Mouse (Mus musculus) CH12.LX (cell line): ENCODE measurements around the gene 1700012B07Rik. TPM values are rescaled to one million over a fixed set of nuclear protein-coding genes. Genes with fewer than 3 reads are reported as not detected.

Experiments
- DNase-seq: peaks from one replicate; pipeline ENCODE4 v3.0.0-alpha.2; 2013; ENCODE audit errors: extremely low read depth
- H3K27ac ChIP-seq: 2 replicates; pipeline ENCODE4 v1.5.1; 2012; ENCODE audit warnings: low read depth, mild to moderate bottlenecking, control low read depth, moderate library complexity; ENCODE audit not compliant: insufficient read depth
- H3K27me3 ChIP-seq: replicated peaks from 2 replicates; pipeline ENCODE3; 2012; ENCODE audit warnings: inconsistent platforms
- H3K36me3 ChIP-seq, 2 experiments: replicated peaks in 1 of 2; 2 replicates each; pipeline versions ENCODE3 to v1.6.1; 2012; ENCODE audit warnings: inconsistent platforms in 1 of 2, low read length in 1 of 2, mild to moderate bottlenecking in 1 of 2, mixed read lengths in 1 of 2, moderate library complexity in 1 of 2; ENCODE audit not compliant: control insufficient read depth in 1 of 2, insufficient read depth in 1 of 2
- H3K4me1 ChIP-seq, 2 experiments: 2 replicates each; pipeline ENCODE4 v1.6.1; 2012; ENCODE audit warnings: inconsistent platforms in 1 of 2, moderate library complexity in 1 of 2; ENCODE audit not compliant: insufficient read depth in 2 of 2, control insufficient read depth in 1 of 2
- H3K4me2 ChIP-seq: 2 replicates; pipeline ENCODE4 v1.6.1; 2012; ENCODE audit warnings: low read depth, mild to moderate bottlenecking, control low read depth; ENCODE audit not compliant: poor library complexity, insufficient read depth, severe bottlenecking
- H3K4me3 ChIP-seq, 3 experiments: fragments of 150-350 bp in 1 of 3; sonication (generic) in 1 of 3; replicated peaks in 1 of 3; 2 replicates each; pipeline versions ENCODE3 to v1.5.1; 2011 to 2012; ENCODE audit warnings: low read depth in 2 of 3, low read length in 2 of 3, mild to moderate bottlenecking in 2 of 3, moderate library complexity in 2 of 3, control low read depth in 1 of 3, improper control_type of control experiment in 1 of 3, inconsistent platforms in 1 of 3, mixed read lengths in 1 of 3; ENCODE audit not compliant: poor library complexity in 1 of 3
- H3K79me2 ChIP-seq: replicated peaks from 2 replicates; pipeline ENCODE4 v1.6.1; 2012; ENCODE audit warnings: mild to moderate bottlenecking, moderate library complexity; ENCODE audit not compliant: control insufficient read depth, poor library complexity, insufficient read depth, severe bottlenecking; ENCODE audit errors: extremely low read depth
- H3K9ac ChIP-seq: 2 replicates; pipeline ENCODE4 v1.6.1; 2012; ENCODE audit warnings: low read depth, mild to moderate bottlenecking, control low read depth, moderate library complexity; ENCODE audit not compliant: insufficient read depth
- H3K9me3 ChIP-seq: replicated peaks from 2 replicates; pipeline ENCODE3; 2012; ENCODE audit warnings: low read length, inconsistent platforms, mixed read lengths
- CTCF ChIP-seq, 2 experiments: IDR thresholded peaks in 1 of 2; conservative IDR thresholded peaks in 1 of 2; 2 replicates each; pipeline ENCODE4 v1.5.1; 2011 to 2012; ENCODE audit warnings: low read depth in 2 of 2, low read length in 2 of 2, improper control_type of control experiment in 1 of 2, inconsistent platforms in 1 of 2, mild to moderate bottlenecking in 1 of 2, moderate library complexity in 1 of 2
- ELF1 ChIP-seq: IDR thresholded peaks from 2 replicates; pipeline ENCODE4 v1.6.1; 2014; ENCODE audit warnings: low read depth, mild to moderate bottlenecking, inconsistent platforms, low read length, improper control_type of control experiment
- IRF4 ChIP-seq: IDR thresholded peaks from 2 replicates; pipeline ENCODE4 v1.6.1; 2014; ENCODE audit warnings: low read depth, mild to moderate bottlenecking, inconsistent platforms, low read length, improper control_type of control experiment
- MEF2A ChIP-seq: IDR thresholded peaks from 2 replicates; pipeline ENCODE4 v1.6.1; 2014; ENCODE audit warnings: low read depth, mild to moderate bottlenecking, inconsistent platforms, low read length, improper control_type of control experiment, borderline replicate concordance
- MXI1 ChIP-seq: IDR thresholded peaks from 2 replicates; pipeline ENCODE4 v1.6.1; 2011; ENCODE audit warnings: mild to moderate bottlenecking, low read depth, low read length, improper control_type of control experiment
- POLR2A ChIP-seq: IDR thresholded peaks from 2 replicates; pipeline ENCODE4 v1.6.1; 2011; ENCODE audit warnings: low read depth, mild to moderate bottlenecking, improper control_type of control experiment, low read length
- RCOR1 ChIP-seq: conservative IDR thresholded peaks from 2 replicates; pipeline ENCODE4 v1.6.1; 2012; ENCODE audit warnings: low read depth, mild to moderate bottlenecking, inconsistent platforms, low read length, improper control_type of control experiment
- TBP ChIP-seq: conservative IDR thresholded peaks from 2 replicates; pipeline ENCODE4 v1.6.1; 2011; ENCODE audit warnings: low read depth, low read length, improper control_type of control experiment
- UBTF ChIP-seq: IDR thresholded peaks from 2 replicates; pipeline ENCODE4 v1.6.1; 2012; ENCODE audit warnings: low read depth, mild to moderate bottlenecking, inconsistent platforms, low read length, improper control_type of control experiment, moderate library complexity
- ZC3H11A ChIP-seq: IDR thresholded peaks from 2 replicates; pipeline ENCODE4 v1.6.1; 2012; ENCODE audit warnings: low read depth, mild to moderate bottlenecking, inconsistent platforms, low read length, improper control_type of control experiment
- ZNF384 ChIP-seq: IDR thresholded peaks from 2 replicates; pipeline ENCODE4 v1.6.1; 2012; ENCODE audit warnings: low read depth, low read length, improper control_type of control experiment, inconsistent platforms
- dilution Hi-C: fragments of 300-500 bp; cut with MboI; formaldehyde crosslinking; loops from 2 replicates; pipeline ENCODE4 v1.14.3; 2020; ENCODE audit warnings: low sequenced_read_pairs; ENCODE audit not compliant: extremely low pct_unique_long_range_greater_than_20kb, extremely low pct_ligation_motif_present
- in situ Hi-C: fragments of 300-500 bp; cut with MboI; formaldehyde crosslinking; loops from 3 replicates; pipeline ENCODE4 v1.14.3; 2019; ENCODE audit warnings: low sequenced_read_pairs, low pct_ligation_motif_present, low pct_unique_long_range_greater_than_20kb, mixed read lengths
- polyA plus RNA-seq: library from polyadenylated mRNA; unstranded; fragments of >175 nt; gene quantifications from 2 replicates; pipeline ENCODE4 v1.2.1, GENCODE M21; 2012; ENCODE audit warnings: low read depth; ENCODE audit not compliant: insufficient read length
- total RNA-seq, 2 experiments: library from RNA; depleted of rRNA; stranded (reverse); fragments of 300-350 nt in 1 of 2; fragments of >200 nt in 1 of 2; gene quantifications; 2 replicates each; pipeline ENCODE4 v1.2.3; 2012 to 2014

The 1700012B07Rik gene
- total and polyA plus RNA-seq, 3 experiments = 0.29 TPM; not detected in 2

DNA sequence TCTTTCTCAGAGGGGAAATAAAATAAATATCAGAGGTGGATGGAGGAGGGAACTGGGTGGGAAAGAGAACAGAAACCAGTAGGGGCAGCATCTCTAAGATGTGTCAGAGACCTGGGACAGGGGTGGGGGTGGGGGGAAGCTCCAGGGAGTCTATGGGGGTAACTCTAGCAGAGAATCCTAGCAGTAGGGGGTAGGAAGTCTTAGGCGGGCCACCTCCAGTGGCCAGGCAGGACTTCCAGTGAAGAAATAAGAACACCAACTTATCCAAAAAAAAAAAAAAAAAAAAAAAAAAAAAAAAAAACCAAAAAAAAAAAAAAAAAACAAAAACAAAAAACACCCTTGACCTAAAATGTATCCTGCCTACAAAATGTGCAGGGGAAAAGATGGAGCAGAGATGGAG lies 26.3 kb downstream of the 1700012B07Rik start:
- no peaks in the 10 kb centered on the region for H3K36me3 ChIP-seq
- H3K27me3 ChIP-seq = no peaks in the 10 kb centered on the region
- H3K27ac ChIP-seq = no peak overlapping the region
- in situ Hi-C loops = no loop called here
- dilution Hi-C loops = no loop called here
- H3K4me2 ChIP-seq = peak overlapping the region; percentile 19; the same call in 1 of the 2 replicates
- DNase-seq = no peak
- H3K4me1 ChIP-seq = peaks cover 5 to 21% of the 10 kb centered on the region in 2 experiments
- no peak overlapping the region for H3K9ac ChIP-seq
- no peaks in the 10 kb centered on the region for H3K79me2 ChIP-seq
- H3K4me3 ChIP-seq = no peak overlapping the region
- no peaks in the 10 kb centered on the region for H3K9me3 ChIP-seq
- TF ChIP-seq IRF4 = peak; percentile 41; the same call in 1 of the 2 replicates
- TF ChIP-seq CTCF (conservative IDR thresholded peaks at IDR 0.05 in 1 of 2, IDR thresholded peaks at IDR 0.05 in 1 of 2; ENCODE audit: low read depth in 2 of 2, low read length in 2 of 2) = peak in 1 of 2 experiments; percentile 23; a peak in 2 of 4 replicates
- no peak for TF ChIP-seq MXI1
- TF ChIP-seq ZNF384 = peak; percentile 73

DNA sequence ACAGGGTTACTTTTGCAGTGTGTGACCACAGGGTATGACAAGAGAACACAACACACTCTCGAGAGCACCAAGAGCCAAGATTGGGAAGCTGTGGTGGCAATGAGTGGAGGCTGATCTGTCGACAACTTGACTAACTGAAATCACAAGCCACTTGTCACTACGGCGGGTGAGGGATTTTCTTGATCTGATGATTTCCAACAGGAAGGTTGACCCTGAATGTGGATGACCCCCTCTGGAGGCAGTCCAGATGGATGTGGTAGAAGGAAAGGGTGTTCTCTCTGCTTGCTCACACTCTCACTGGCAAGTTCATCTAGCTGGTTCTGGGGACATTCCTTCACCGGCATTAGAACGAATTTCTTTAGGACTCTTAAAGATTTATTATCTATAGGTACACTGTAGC lies 30.3 kb downstream of the 1700012B07Rik start:
- H3K4me3 ChIP-seq = no peak overlapping the region
- H3K4me1 ChIP-seq = peaks cover 7 to 15% of the 10 kb centered on the region in 2 experiments
- no peak overlapping the region for H3K9ac ChIP-seq
- no peaks in the 10 kb centered on the region for H3K9me3 ChIP-seq
- in situ Hi-C loops = no loop called here
- no peak overlapping the region for H3K4me2 ChIP-seq
- H3K27ac ChIP-seq = no peak overlapping the region
- dilution Hi-C loops = no loop called here
- H3K36me3 ChIP-seq = no peaks in the 10 kb centered on the region
- TF ChIP-seq ZC3H11A = no peak
- TF ChIP-seq ELF1 = no peak
- TF ChIP-seq POLR2A = no peak
- TF ChIP-seq TBP = no peak
- peak in 1 of 2 experiments; percentile 16; a peak in 1 of 4 replicates for TF ChIP-seq CTCF (conservative IDR thresholded peaks at IDR 0.05 in 1 of 2, IDR thresholded peaks at IDR 0.05 in 1 of 2; ENCODE audit: low read depth in 2 of 2, low read length in 2 of 2)
- TF ChIP-seq RCOR1 = no peak
- no peaks in the 10 kb centered on the region for H3K79me2 ChIP-seq
- H3K27me3 ChIP-seq = no peaks in the 10 kb centered on the region
- no peak for DNase-seq

GRCm38 (mm10) chr11:109795536-109795935 lies 32.3 kb downstream of the 1700012B07Rik start:
- H3K4me1 ChIP-seq = peaks cover 3 to 10% of the 10 kb centered on the region in 2 experiments; a peak in 3 of 4 replicates
- H3K27ac ChIP-seq = no peak overlapping the region
- DNase-seq = no peak
- no peaks in the 10 kb centered on the region for H3K9me3 ChIP-seq
- no peak overlapping the region for H3K4me2 ChIP-seq
- H3K36me3 ChIP-seq = no peaks in the 10 kb centered on the region
- dilution Hi-C loops (no loop called here), in situ Hi-C loops (no loop called here)
- no peak overlapping the region for H3K4me3 ChIP-seq
- H3K79me2 ChIP-seq = no peaks in the 10 kb centered on the region
- H3K27me3 ChIP-seq = no peaks in the 10 kb centered on the region
- no peak overlapping the region for H3K9ac ChIP-seq
- no peak for TF ChIP-seq ZC3H11A
- no peak for TF ChIP-seq MEF2A
- TF ChIP-seq UBTF = no peak
